Mouse (Mus musculus) cerebellum, adult 11 months (tissue): ENCODE measurements around the gene Acox2.

Experiments
- DNase-seq: peaks from one replicate; pipeline ENCODE4 v3.0.0; 2022

Gene Acox2

DNA sequence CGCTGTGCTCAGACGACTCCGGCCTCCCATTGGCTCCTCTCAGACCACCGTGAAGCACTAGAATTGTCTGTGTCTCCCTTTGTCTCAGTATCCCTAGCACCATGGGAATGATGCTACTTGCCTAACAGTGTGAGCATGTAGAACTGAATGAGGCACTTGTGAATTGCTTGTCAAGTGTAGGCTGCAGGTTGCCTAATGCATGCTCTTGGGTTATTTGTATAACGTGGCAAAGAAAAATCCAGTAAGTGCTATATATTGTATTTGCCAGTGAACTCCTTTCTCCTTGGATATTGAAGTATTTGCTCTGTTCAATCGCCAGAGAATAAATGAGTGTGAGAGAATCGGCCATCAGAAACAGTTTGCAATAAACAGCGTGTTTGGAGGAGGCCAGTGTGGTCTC is 12.3 kb downstream of the Acox2 start:
- no peak for DNase-seq

DNA sequence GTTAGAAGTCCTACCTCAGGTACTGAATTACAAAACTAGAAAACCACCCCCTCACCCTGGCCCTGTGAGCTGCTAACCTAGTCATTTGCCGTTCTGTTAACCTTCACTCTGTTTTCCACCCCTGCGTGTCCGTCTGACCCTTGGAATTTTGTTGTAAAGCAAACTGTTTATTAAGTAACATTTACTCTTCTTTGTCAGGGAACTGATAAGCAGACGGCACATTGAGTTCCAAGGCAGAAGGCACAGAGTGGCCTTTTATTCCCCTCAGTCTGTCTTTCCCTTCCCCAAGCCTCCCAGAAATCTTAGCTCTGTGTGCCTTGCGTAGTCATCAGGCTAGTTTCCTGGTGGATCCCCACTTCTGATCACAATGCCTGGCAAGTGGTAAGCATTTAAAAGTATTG is 14.9 kb downstream of the Acox2 start:
- DNase-seq: no peak

DNA sequence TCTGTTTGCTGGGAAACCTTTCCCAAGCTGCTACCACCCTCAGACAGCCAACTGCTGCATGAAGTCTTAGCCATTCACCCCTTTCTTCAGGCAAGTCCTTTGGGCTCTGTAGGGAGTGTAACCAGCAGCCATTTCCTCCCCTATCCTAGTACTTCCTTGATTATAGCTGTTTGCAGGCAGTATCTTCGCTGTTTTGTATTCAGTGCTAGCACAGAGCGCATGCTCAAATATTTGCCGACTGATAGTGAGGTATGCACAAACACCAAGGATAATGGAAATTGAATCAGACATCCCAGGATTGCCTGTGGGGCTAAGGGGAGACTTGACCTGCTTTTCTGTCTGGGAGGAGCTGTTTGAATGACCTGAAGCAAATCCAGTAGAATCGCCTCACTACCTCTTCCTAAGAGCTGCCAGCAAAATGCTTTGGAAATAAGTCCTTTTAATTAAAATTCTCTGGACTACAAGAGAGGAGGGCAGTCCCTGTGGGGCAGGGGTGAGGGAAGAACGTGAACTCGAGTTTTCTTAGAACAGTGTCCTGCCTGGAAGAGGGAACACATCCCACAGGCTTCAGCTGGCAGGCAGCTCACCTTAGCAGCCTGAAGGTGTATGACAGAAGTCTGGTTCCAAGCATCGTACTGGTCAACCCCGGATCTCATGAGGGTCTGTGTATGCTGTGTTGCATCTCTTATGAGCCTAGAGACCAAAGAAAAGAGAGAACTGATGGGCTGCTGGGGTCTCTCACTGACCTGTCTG is 15.8 kb downstream of the Acox2 start:
- no peak for DNase-seq

DNA sequence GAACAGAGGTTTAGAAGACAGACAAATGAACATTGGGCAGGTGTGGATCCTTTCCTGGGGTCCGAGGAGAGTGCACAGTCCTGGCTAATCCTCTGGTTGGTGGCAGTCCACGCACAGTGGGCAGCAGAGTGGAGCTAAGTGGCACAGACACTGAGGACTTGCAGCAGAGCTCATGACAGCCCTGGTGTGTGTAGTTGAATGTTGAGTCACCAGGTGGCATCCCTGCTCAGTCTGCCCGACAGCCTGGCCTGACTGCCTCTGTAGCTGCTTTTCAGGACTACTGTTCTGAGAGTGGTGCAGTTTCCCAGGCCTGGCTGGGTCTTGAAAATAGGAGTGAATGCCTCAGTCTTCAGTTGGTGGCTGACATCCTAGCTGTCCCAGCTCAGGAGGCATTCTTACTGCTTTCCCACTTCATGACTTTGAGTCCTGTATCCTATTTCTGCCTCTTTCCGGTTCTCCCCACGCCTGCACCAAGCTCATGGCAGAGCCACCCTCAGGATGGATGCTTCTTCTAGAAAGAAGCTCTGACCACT is 16.7 kb downstream of the Acox2 start:
- peak; percentile 31 for DNase-seq

DNA sequence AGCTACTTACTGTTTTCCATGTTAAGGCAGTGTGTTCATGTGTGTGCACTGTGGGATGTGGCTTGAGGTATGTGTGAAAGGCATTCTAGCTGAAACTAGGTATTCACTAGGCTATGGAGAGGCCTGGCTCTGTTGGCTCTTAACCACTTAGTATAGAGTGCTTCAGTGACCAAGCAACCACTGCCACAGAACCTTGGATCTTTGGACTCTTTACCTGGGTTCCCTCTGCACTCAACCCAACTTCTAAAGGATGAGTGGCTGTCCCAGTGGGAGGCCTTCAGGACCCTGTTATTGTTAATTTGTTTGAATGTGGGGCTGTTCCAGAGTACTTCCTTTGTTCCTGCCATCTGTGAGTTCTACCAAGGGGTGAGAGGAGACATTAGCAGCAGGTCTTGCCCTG is 17.3 kb downstream of the Acox2 start:
- no peak for DNase-seq

DNA sequence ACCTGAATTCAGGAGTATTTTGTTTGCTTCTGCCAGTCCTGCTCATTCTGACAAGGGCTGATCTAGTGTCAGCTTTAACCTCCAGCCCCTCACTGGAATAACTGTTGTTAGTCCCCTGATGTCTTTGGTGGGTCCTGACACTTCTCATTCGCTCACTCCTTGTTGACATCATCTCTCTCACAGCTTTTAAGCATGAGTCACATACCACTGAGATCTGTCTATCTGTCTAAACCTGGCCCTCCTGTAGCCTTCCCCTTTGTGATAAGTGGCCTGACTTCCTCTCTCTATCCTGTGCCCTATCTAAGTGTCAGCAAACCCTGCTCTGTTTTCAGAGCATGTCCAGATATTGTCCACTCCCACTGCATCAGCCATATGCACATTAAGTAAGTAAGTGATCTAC is 25.9 kb downstream of the Acox2 start:
- no peak for DNase-seq

DNA sequence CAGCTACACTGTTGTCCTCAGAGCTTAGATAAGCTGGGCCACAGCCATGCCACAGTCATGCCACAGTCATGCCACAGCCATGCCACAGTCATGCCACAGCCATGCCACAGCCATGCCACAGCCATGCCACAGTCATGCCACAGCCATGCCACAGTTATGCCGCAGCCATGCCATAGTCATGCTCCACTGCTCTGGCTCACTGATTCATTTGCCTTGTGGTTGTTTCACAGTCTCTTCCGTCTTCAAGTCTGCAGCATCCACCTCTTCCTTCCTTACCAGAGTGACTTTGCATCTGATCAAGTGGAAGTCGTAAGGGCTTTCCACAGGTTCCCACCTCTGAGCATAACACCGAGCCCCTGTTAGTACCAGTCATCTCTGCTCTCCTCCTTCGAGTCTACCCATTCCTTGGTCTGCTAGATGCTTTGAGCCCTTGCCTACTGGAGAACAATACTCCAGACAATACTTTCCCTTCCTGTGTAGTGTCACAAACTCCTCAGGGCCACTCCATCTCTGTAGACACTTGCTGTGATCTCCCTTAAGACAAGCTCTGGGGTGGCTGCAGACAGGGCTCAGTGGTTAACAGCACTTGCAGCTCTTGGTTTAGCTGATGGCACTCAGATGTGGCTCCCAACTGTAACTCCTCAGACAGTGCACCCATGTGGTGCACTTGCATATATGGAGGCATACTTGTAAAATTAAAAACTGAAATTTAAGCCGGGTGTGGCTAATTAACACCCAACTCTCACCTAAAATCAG is 26.8 kb downstream of the Acox2 start:
- DNase-seq: no peak

DNA sequence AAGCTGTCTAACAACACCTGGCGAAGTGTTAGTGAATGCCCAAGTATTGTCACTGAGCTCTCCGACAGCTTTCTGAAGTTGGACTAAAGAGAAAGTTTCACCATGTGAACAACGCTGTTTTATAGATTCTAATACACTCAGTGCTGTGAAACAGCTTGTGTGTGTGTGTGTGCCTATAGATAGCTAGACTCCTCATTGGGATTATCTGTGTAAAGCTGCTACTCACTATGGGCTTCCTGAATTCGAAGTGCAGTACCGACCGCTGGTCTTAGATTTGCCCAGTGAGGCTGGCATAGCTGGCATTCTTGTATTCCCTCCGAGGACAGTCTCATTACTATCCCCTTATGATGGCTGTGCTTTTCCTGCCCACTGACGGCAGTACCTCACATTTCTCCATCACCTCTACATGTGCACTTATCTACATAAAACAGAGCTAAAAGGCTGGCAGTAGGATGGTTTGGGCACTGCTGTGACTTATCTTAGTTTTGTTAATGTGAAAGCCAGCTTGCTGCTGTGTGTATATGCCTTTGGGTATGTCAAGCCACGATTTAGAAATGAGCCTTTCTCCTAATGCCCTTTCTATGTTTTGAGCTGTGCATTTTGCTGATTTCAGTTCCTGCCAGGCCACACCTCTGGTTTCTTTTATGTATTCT is 29.7 kb downstream of the Acox2 start:
- no peak for DNase-seq

DNA sequence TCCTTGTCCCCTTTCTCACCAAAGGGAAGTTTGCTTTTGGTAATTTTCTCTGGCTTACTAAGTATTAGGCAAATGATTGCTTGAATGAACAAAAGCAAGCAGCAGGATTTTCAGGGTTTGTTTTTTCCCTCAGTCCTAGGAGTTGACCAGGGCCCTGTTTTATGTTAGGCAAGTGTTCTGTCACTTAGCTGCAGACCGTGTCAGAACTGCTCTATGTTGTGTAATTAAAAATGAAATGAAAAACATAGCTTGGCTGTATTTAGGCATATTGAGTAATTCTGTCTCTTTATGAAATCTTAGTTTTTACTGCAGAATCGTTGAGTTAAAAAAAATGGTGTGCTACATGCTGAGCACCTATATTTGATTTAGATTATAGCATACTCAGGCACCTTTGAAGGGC is 34.3 kb downstream of the Acox2 start:
- DNase-seq: no peak

DNA sequence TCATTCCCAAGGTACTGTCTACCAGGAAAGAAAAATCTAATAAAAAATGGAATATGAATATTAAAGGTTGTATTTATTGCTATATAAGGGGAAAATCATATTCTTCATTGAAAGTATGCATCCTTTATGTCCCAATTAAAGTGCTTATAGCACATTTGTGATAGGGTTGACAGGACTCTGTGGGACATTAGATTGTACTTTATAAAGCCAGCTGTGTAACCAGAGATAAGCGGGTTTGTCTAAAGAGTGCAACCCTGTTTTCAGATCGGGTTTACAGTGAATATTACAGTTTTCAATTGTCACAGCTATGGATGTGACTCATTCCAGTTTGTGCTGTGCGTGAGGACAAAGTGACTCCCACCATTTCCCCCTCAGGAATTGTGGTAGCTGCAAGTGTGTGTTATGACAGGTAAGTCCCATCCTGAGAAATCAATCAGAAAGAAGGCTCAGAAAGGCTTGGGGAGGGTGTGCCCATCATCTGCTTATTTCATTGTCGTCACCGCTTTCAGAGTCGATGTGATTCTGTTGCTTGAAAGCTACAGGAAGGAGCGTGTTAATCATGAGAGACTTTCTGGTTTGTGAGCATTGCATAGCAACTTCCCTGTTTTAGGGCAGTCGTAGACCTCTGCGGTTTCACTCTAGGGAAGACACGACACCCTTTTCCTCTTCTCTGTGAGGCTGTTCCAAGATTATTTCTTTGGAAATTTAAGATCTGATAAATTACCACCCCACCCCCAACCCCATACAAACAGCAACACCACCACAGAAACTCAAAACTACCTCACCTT is 35.5 kb downstream of the Acox2 start:
- DNase-seq: no peak

DNA sequence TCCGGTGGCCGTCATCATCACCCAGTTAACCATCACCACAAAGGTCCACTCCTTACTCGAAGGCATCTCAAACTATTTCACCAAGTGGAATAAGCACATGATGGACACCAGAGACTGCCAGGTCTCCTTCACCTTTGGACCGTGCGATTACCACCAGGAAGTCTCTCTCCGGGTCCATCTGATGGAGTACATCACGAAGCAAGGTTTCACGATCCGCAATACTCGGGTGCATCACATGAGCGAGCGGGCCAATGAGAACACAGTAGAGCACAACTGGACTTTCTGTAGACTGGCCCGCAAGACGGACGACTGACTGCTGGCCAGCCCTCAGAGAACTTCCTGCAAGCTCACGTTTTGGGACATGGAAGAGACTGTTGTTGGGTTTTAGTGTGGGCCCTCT is 36.6 kb downstream of the Acox2 start:
- DNase-seq: no peak

DNA sequence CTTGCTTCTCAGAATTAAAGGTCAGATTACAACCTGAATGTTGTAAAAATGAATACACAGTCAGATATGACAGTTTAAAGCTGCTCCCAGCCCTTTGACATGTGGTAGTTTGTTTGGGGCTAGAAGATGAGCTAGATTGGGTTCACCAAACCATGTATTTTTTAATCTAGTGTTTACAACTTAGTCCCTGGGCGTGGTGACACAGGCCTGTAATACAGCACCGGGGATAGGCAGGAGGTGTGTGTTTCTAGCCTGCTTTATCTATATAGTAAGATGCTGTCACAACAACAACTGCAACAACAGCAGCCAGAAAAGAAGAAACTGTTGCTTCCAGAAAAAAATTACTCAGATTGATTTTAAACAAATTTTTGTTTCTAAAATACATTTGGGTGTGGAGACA is 38.2 kb downstream of the Acox2 start:
- DNase-seq: no peak

DNA sequence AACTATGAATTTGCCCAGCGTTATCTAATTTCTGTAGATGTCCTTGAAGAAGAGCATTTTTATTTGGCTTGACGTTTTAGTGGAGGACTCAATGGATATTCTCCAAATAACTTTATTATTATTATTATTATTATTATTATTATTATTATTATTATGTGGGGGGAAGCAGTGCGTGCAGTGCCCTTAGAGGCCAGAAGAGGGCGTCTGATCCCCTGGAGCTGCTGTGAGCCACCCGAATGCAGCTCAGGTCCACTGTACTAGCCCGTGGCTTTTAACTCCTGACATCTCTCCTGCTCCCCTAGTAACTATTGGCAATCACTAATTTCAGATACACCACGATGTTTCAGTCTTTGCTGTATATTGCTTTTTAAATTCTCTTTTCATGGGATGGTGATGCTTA is 38.8 kb downstream of the Acox2 start:
- peak; percentile 47 for DNase-seq

DNA sequence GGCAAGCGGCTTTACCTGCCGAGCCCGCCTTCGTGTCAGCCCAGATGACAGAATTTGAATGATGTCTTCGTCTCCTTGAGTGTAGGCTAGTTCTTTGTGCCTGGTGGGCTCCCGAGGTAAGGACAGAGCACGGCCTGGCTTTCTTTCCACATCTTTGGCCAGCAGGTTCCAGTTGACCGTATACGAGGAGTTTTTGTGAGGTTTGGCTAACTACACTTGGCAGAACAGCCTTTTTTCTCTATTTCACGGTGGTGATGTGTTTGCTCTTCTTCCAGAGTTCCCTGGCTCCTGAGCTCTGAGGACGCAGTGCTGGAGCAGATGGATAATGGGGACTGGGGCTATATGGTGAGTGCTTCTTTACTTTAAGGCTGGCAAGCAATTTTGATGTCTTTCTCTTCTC is 39.3 kb downstream of the Acox2 start:
- no peak for DNase-seq

DNA sequence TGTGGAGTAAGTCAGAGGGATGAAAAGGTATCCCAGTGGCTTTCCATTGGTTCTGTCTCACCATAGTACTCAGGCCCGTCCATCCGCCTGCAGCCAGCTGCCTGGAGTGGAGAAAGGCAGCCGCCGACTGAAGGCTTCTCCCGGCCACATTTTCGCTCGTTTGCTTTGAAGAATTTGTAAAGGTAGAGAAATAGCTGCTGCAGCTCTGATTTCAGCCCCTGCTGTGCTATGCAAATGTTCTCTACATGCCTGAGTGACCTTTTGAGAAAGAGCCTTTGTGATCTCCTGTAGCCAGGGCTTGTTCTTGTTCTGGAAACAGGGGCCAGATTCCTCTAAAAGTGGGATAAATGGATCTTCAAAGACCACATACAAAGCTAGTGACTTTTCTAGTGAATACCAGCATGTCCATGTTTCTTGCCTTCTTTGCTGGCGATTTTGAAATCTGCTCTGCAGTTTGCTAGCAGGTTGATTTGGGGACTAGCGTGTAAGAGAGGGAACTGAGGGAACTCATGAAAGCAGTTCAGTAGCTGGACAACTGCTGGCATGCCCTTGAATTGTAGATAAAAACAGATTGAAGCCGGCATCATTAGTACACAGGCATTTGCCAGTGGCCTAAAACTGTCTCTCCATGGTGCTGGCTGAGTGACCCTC is 40.3 kb downstream of the Acox2 start:
- peak; percentile 57 for DNase-seq

DNA sequence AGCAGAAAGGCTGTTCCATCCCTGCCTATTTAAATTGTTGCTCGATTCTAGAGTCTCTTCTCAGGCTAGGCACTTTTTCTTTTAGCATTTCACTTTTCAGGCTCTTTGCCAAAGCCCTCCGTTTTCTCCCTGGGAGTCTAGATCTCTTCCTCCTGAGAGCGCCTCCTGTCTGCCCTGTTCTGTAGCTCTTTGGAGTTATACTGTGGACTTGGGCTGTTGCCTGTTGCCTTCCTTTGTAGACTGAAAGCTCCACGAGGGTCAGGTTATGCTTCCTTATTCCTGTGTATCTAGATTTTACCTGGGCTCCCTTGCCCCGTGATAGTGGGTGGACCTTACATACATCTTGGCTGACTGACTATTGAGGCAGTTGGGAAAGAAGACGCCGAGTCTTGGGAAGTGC is 40.9 kb downstream of the Acox2 start:
- DNase-seq: peak; percentile 35

DNA sequence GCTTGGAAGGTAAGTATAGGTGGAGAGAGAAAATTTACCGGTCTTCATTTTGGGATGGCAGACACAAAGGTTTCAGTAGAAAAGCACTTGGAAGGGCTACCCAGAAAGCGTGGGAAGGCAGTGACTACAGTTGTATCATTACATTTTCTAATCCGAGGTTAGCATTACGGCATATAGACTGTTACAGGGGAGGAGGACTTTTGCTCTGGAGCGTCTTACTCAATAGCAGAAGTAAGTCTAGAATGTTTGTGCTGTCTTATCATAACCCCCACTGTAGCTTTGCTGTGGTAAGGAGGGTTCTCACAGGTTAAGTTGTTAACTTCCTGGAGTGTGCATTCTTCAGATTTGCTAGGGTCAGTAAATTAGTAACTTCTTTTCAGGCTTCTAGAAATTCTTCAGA is 43.1 kb downstream of the Acox2 start:
- no peak for DNase-seq

DNA sequence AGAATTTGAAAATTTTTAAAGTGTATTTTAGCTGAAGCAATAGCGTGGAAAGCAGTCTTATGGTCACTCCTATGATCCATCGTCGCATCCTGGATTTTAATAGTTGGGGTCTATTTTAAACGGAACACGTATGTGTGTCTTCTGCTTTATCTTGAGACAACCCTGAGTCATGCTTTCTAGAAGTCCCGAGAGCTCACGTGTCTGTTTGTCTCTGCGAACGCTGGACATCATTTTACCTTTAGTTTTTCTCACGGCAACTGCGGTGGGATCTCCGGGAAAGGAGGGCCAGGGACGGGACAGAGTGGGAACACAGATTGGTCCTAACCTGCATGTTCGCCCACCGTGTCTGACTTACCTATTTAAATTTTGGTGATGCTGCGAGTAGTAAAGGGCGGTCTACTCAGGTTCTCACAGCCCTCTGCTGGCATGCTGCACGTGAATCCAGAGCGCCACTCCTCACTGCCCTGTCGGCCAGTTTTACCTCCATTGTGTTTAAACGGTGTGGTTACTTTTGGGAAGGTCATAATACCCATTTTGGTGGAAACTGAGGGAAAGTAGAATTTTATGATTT is 43.9 kb downstream of the Acox2 start:
- peak; percentile 31 for DNase-seq

DNA sequence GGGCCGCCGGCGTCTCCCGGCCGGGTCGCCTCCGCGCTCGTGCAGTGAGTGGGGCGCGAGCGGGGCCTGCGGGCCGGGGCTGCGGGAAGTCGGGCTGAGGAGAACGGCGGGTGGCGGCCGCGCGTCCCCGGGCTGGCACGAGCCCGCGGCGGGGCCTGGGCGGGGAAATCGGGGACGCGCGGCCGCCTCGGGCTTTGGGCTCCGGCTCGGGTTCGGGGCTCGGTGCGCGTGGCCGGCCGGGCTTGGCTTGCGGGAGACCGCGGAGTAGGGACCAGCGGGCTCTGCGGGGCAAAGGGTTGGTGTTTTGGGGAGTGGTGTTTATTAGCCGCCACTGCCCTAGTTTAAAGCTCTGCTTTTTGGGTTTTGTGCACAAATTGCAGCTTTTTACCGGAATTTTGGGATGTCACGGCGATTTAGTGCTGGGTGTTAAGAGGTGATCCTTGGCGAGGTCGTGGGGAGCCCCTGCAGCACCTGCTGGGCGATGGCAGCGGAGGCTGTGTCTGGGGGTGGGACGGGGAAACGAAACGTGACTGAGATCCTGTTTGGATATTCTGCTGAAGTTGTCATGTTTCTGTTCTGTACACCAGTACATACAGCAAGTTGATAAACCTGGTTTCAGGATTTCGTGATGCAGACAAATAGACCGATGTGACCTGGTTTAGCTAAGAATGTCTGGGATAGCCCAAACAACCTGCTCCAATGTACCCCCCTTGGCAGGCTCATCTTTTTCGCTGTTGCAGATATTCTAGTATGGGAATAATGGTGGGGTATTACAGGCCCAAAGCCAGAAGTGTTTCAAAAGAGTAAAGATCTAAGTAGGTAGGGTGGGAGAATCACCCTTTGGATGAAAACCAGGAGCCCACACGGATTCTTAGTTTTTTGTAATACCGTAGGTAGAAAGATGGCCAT is 44.6 kb downstream of the Acox2 start:
- peak; percentile 83 for DNase-seq

DNA sequence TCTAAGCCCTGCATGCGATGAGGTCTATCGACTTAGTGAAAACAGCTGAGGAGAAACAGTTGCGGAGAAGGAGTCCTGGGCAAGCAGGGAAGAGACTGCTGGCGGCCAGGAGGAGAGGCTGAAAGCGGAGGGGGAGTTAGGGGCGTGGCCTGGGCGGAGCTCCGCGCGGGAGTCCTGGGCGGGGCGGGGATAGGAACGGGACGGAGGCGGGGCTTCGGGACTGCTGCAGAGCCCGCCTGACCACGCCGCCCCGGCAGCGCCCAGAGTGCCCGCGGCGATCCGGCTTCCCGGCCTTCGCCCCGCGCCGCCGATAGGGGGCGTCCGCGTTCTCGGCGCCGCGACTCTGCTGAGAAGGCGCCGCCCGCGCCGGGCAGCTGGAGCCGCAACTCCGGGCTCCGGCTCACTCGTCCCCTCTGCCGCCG is 45.3 kb downstream of the Acox2 start, which contains the start of gene Kctd6:
Gene Kctd6 (plus strand): TSS at position 338 of the 422 bp plus-strand sequence.
- peak; percentile 99 for DNase-seq

DNA sequence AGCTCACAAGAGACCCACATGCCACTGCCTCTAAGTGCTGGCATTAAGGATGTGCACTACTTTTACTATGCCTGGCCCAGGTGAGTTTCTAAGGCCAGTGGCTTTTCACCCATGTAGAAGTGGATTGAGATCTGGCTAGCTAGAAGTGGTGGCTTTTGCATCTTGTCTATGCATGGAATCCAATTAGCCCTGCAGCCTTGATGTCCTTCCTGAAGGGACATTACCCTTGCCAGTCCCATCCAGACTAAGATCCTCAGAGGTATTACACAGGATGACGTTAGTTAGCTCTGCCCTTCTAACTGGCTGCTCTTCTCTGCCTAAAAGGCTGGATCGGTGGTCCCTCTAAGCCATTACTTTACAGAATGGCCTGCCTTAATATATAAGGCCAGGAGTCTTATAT is 46.2 kb downstream of the Acox2 start:
- DNase-seq: no peak
